In the genomic region with DNA sequence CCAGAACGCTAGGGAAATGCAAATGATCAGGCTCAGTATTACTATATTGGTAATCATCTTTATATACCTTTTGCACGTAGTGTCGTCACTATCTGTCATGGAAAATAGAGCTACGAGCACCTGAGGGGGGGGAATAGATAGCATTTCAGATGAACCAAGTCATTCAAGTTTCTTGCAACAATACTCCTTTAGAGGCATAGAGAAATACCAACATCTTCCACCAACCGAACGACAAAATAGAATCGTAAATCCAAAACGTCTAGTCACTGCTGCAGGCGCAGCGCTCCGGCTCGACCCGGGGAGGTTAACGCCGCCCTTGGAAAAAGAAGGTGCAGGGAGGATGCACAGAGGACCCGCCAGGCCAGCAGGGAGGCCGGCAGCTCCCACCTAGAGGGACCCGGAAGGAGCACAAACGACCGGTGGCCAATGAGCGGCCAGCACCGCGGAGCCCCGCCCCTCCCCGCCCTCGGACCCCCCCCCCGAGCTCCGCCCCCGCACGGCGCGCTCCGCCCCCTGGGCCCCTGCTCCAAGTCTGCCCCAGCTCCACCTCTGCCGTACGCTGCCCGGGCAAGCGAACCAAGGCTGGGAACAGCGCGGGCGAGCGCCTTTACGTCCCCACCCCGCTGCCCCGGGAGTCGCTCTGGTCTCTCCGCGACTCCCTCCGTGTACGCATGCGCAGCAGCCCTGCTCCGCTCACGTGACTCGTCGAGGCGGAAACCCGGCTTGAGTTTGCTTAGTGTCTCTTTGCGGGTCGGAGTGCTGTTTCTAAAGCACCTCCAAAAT, we compare ENCODE assay signal across 7 mouse cellular contexts. TPM values are rescaled to one million over a fixed set of nuclear protein-coding genes. Genes with fewer than 3 reads are reported as not detected.
A peak's percentile ranks its signal among the peaks of the same experiment; 100 is the strongest.
DNase-seq lines count a peak whose midpoint lies in the region; ATAC-seq lines count a peak whose summit lies in the region.

A gene (minus strand): TSS at position 662 of the 783 bp plus-strand sequence.

- H3K9ac ChIP-seq in midbrain, embryonic 13.5 days (replicated peaks), result peak within 1 kb of the TSS; percentile 70

- H3K27me3 ChIP-seq in embryonic facial prominence, embryonic 10.5 days (replicated peaks; ENCODE audit: low read depth, poor library complexity, severe bottlenecking), result no peaks in the 10 kb centered on the region
- H3K27me3 ChIP-seq in limb, embryonic 10.5 days (ENCODE audit: low read depth, poor library complexity, severe bottlenecking), result no peaks in the 10 kb centered on the region
- no peaks in the 10 kb centered on the region for H3K27me3 ChIP-seq in midbrain, embryonic 13.5 days

- H3K4me3 ChIP-seq in embryonic facial prominence, embryonic 10.5 days, result peak within 1 kb of the TSS; percentile 68
- peak within 1 kb of the TSS; percentile 62 for H3K4me3 ChIP-seq in limb, embryonic 10.5 days
- H3K4me3 ChIP-seq in midbrain, embryonic 13.5 days (replicated peaks), result peak within 1 kb of the TSS; percentile 65

- DNase-seq in adrenal gland, postnatal 10 days, result peak; percentile 97
- DNase-seq in embryonic facial prominence, embryonic 10.5 days (ENCODE audit: low spot score), result peak; percentile 97
- peak; percentile 98 for DNase-seq in kidney, adult 11 months
- DNase-seq in limb, embryonic 10.5 days (ENCODE audit: low spot score), result peak; percentile 97
- DNase-seq in spleen, adult 12 weeks (ENCODE audit: low spot score), result peak; percentile 91

- peaks cover 21% of the 10 kb centered on the region for H3K4me1 ChIP-seq in embryonic facial prominence, embryonic 10.5 days
- H3K4me1 ChIP-seq in limb, embryonic 10.5 days, result peaks cover 14% of the 10 kb centered on the region
- H3K4me1 ChIP-seq in midbrain, embryonic 13.5 days (replicated peaks), result peaks cover 26% of the 10 kb centered on the region

- ATAC-seq in granulocyte monocyte progenitor cell, adult 5-6 weeks (replicated peaks; ENCODE audit: poor library complexity, severe bottlenecking), result peak; percentile 96
- ATAC-seq in midbrain, embryonic 13.5 days, result peak; percentile 100

- peak within 1 kb of the TSS; percentile 64 for H3K4me2 ChIP-seq in midbrain, embryonic 13.5 days (replicated peaks)

- under 1% methylated on average over 58 of the region's 58 CpGs for WGBS in embryonic facial prominence, embryonic 10.5 days
- 1% methylated on average over 57 of the region's 58 CpGs for WGBS in limb, embryonic 10.5 days
- under 1% methylated on average over 48 of the region's 58 CpGs for WGBS in midbrain, embryonic 13.5 days

- H3K27ac ChIP-seq in embryonic facial prominence, embryonic 10.5 days (replicated peaks), result peak within 1 kb of the TSS; percentile 92
- H3K27ac ChIP-seq in limb, embryonic 10.5 days, result peak within 1 kb of the TSS; percentile 90
- peak within 1 kb of the TSS; percentile 94 for H3K27ac ChIP-seq in midbrain, embryonic 13.5 days

- no peaks in the 10 kb centered on the region for H3K9me3 ChIP-seq in embryonic facial prominence, embryonic 10.5 days
- no peaks in the 10 kb centered on the region for H3K9me3 ChIP-seq in limb, embryonic 10.5 days (replicated peaks)
- no peaks in the 10 kb centered on the region for H3K9me3 ChIP-seq in midbrain, embryonic 13.5 days

- H3K36me3 ChIP-seq in embryonic facial prominence, embryonic 10.5 days (replicated peaks), result peaks cover 3% of the 10 kb centered on the region
- peaks cover 3% of the 10 kb centered on the region; the same call in 1 of the 2 replicates for H3K36me3 ChIP-seq in limb, embryonic 10.5 days
- H3K36me3 ChIP-seq in midbrain, embryonic 13.5 days, result peaks cover 15% of the 10 kb centered on the region

RNA-seq across cellular contexts. Expression of the gene that starts here (rescaled TPM):
- 10 to 100 TPM; 25.4 to 28.4 TPM for total RNA-seq in adrenal gland, postnatal 10 days (2021)
- 26.1 and 27.9 TPM in 2 replicates for polyA plus RNA-seq in embryonic facial prominence, embryonic 10.5 days (2016; fragmentation: Nextera tagmentation; extraction: Ambion mirVana)
- 13.3 and 15.2 TPM in 2 replicates for total RNA-seq in granulocyte monocyte progenitor cell, adult 5-6 weeks (2014; fragmentation: Nextera tagmentation)
- 13.0 and 23.7 TPM in 2 replicates for total RNA-seq in granulocyte monocyte progenitor cell, adult 5-6 weeks (2017)
- polyA plus RNA-seq in limb, embryonic 10.5 days (2016; fragmentation: Nextera tagmentation; extraction: Ambion mirVana), result 21.2 and 26.2 TPM in 2 replicates
- 41.9 and 43.4 TPM in 2 replicates for polyA plus RNA-seq in midbrain, embryonic 13.5 days (2015; fragmentation: Nextera tagmentation; extraction: Ambion mirVana)

Comparison
In these comparisons a context has a peak if more than half of its experiments do, and no peak if none do; other contexts are left out.
1. Peak in every context shown above with its lines: DNase-seq, ATAC-seq, H3K4me3 ChIP-seq and H3K27ac ChIP-seq.